Mouse (Mus musculus): Measurements from ENCODE around the gene Ccdc28b.

GRCm38 (mm10) chr4:129610026-129610425, 13.7 kb downstream of the Ccdc28b start:
- no peak for TF ChIP-seq POLR2A (IDR thresholded peaks at IDR 0.05; ENCODE audit: insufficient read depth, low read depth, low read length)
- TF ChIP-seq CTCF (IDR thresholded peaks at IDR 0.05; ENCODE audit: insufficient read depth, low read depth, low read length): no peak

Measured in olfactory bulb, adult 2 months (tissue).